Mouse (Mus musculus) ES-E14 (cell line): ENCODE results near the gene 4930519P11Rik. TPM values are rescaled to one million over a fixed set of nuclear protein-coding genes. Genes with fewer than 3 reads are reported as not detected.

Source experiments
- DNase-seq: peaks from one replicate; pipeline ENCODE4 v3.0.0-alpha.2; 2013; ENCODE audit warnings: low read depth, low spot score
- H3K27ac ChIP-seq: 2 replicates; pipeline ENCODE4 v1.5.1; 2012; ENCODE audit warnings: low read depth, mild to moderate bottlenecking, low read length, moderate library complexity, mixed read lengths; ENCODE audit not compliant: poor library complexity, insufficient read depth, severe bottlenecking
- H3K36me3 ChIP-seq: 2 replicates; pipeline ENCODE4 v1.6.1; 2012; ENCODE audit warnings: mild to moderate bottlenecking, low read length, moderate library complexity, mixed read lengths; ENCODE audit not compliant: control insufficient read depth, poor library complexity, insufficient read depth, severe bottlenecking
- H3K4me1 ChIP-seq, 2 experiments: fragments of 150-350 bp in 1 of 2; sonication (generic) in 1 of 2; 2 replicates each; pipeline ENCODE4 v1.6.1; 2012; ENCODE audit warnings: low read length in 2 of 2, mild to moderate bottlenecking in 1 of 2, mixed read lengths in 1 of 2; ENCODE audit not compliant: control insufficient read depth in 2 of 2, insufficient read depth in 2 of 2, poor library complexity in 1 of 2
- H3K4me3 ChIP-seq, 2 experiments: fragments of 150-350 bp in 1 of 2; sonication (generic) in 1 of 2; 2 replicates each; pipeline ENCODE4 v1.5.1; 2012; ENCODE audit warnings: low read length in 2 of 2, low read depth in 1 of 2, mild to moderate bottlenecking in 1 of 2, mixed read lengths in 1 of 2; ENCODE audit not compliant: insufficient read depth in 1 of 2, poor library complexity in 1 of 2, severe bottlenecking in 1 of 2
- H3K9ac ChIP-seq: 2 replicates; pipeline ENCODE4 v1.6.1; 2012; ENCODE audit warnings: low read depth, mild to moderate bottlenecking, low read length, mixed read lengths; ENCODE audit not compliant: poor library complexity, insufficient read depth, severe bottlenecking
- H3K9me3 ChIP-seq: fragments of 150-350 bp; sonication (generic); 2 replicates; pipeline ENCODE4 v1.6.1; 2012; ENCODE audit warnings: low read depth, mild to moderate bottlenecking, low read length; ENCODE audit not compliant: control insufficient read depth, insufficient read depth
- CHD2 ChIP-seq: IDR thresholded peaks from 2 replicates; pipeline ENCODE4 v1.6.1; 2014; ENCODE audit warnings: mild to moderate bottlenecking, low read depth, low read length, inconsistent platforms
- HCFC1 ChIP-seq: IDR thresholded peaks from 2 replicates; pipeline ENCODE4 v1.6.1; 2012; ENCODE audit warnings: low read length, inconsistent platforms, borderline replicate concordance; ENCODE audit not compliant: insufficient read depth
- MAFK ChIP-seq: IDR thresholded peaks from 2 replicates; pipeline ENCODE4 v1.6.1; 2014; ENCODE audit warnings: mild to moderate bottlenecking, low read depth, low read length, inconsistent platforms; ENCODE audit not compliant: insufficient read depth
- ZC3H11A ChIP-seq: IDR thresholded peaks from 2 replicates; pipeline ENCODE4 v1.6.1; 2012; ENCODE audit warnings: low read depth, mild to moderate bottlenecking, inconsistent platforms, low read length, borderline replicate concordance
- ZNF384 ChIP-seq: IDR thresholded peaks from 2 replicates; pipeline ENCODE4 v1.6.1; 2012; ENCODE audit warnings: low read depth, low read length, inconsistent platforms
- in situ Hi-C, 2 experiments: fragments of 600-800 bp; cut with MboI; formaldehyde crosslinking; loops; one replicate each; pipeline ENCODE4 v1.15.1; 2025; ENCODE audit warnings: low sequenced_read_pairs in 2 of 2, inconsistent platforms in 1 of 2; ENCODE audit not compliant: unreplicated experiment in 2 of 2
- total RNA-seq: library from RNA; depleted of rRNA; stranded (reverse); fragments of 300-350 nt; gene quantifications from 2 replicates; pipeline ENCODE4 v1.2.3, GENCODE M21; 2012

Gene 4930519P11Rik
- total RNA-seq, 1 experiment: 0.67 TPM

DNA sequence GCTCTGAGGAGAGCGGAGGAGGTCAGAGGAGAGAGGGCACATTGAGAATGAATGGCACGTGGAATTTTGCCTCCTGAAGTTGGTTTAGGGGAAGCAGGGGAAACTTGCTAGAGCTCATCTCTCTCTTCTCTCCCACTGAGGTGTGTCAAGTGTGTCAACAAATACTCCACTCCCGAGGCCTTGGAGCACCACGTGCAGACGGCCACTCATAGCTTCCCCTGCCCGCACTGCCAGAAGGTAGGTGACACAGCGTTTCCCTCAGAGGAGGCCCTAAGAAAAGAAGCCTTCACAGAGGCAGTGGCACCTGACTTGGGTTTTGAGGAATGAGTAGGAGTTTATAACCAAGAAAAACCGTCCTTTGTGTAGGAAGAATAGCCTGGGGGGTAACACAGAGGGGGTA is 27.9 kb upstream of the 4930519P11Rik start:
- Histone ChIP-seq H3K4me1 (peaks cover 0 to 7% of the 10 kb centered on the region in 2 experiments; a peak in 1 of 4 replicates), H3K9me3 (no peaks in the 10 kb centered on the region), H3K4me3 (no peak overlapping the region), H3K36me3 (peaks cover 8% of the 10 kb centered on the region; the same call in 1 of the 2 replicates), H3K27ac (no peak overlapping the region), H3K9ac (no peak overlapping the region)
- in situ Hi-C loops: no loop called here
- no peak for DNase-seq
- no peak for TF ChIP-seq HCFC1
- TF ChIP-seq MAFK: no peak
- TF ChIP-seq CHD2: no peak
- no peak for TF ChIP-seq ZNF384
- TF ChIP-seq ZC3H11A: no peak

DNA sequence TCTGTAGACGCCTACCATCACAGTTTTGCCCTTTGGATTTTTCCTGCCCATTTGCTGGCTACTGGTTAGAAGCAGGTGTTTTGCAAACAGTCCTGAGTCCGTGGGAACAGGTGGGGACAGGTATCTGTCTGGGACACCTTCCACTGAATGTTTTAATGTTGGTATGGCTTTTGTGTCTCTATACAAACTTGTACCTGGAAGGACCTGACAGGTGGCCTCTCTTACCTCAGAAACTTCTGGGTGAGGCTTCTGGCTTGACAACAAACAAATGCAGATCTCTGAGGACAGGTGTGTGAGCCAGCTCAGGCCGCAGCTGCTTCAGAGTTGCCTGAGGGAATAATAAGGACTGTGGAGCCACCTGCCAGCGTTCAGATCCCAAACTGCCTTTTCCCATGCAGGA is 25.9 kb upstream of the 4930519P11Rik start:
- no peak overlapping the region for H3K9ac ChIP-seq
- TF ChIP-seq ZNF384 (no peak), MAFK (no peak), CHD2 (no peak), HCFC1 (no peak), ZC3H11A (no peak)
- DNase-seq: no peak
- peaks cover 5% of the 10 kb centered on the region; the same call in 1 of the 2 replicates for H3K36me3 ChIP-seq
- no peak overlapping the region for H3K27ac ChIP-seq
- no peaks in the 10 kb centered on the region for H3K4me1 ChIP-seq
- in situ Hi-C loops: no loop called here
- H3K4me3 ChIP-seq: no peak overlapping the region
- no peaks in the 10 kb centered on the region for H3K9me3 ChIP-seq

DNA sequence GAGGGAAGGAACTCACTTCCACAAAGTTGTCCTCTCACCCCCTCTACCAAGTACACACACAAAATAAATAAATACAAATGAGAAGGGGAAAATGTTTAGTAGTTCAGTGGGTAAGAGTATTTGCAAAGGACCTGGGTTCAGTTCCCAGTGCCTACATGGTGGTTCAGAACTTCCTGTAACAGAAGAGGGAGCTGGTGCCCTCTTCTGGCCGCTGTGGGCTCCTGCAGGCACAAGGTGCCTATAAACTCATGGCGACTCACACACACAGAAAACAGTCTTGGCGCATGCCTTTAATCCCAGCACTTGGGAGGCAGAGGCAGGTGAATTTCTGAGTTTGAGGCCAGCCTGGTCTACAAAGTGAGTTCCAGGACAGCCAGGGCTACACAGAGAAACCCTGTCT is 25.3 kb upstream of the 4930519P11Rik start:
- peaks cover 7% of the 10 kb centered on the region; the same call in 1 of the 2 replicates for H3K36me3 ChIP-seq

DNA sequence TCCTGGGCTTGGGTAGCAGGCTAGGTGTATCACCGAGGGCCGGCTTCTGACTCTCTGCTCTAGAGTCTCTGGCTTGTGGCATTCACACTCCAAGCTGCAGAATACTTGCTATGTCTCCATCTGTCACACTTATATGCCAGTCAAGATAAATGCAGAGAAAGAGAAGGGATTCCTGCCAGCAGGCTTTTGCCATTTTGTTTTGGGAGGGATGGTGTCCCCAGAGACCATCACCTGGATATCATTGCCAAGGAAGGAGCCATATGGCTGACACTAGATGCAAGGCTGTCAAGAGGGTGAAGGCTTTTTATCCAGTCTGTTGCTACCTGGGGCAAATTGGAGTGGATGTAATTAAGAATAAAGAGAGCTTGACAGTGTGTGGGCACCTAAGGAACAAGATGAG is 22.6 kb upstream of the 4930519P11Rik start:
- H3K27ac ChIP-seq: no peak overlapping the region
- no peaks in the 10 kb centered on the region; a peak in 1 of 4 replicates for H3K4me1 ChIP-seq
- no peak for TF ChIP-seq ZC3H11A
- TF ChIP-seq MAFK: no peak
- no peak for TF ChIP-seq ZNF384
- TF ChIP-seq HCFC1: no peak
- TF ChIP-seq CHD2: no peak
- H3K9ac ChIP-seq: no peak overlapping the region
- H3K36me3 ChIP-seq: peaks cover 7% of the 10 kb centered on the region; the same call in 1 of the 2 replicates
- DNase-seq: no peak
- in situ Hi-C loops: no loop called here
- H3K4me3 ChIP-seq: no peak overlapping the region
- no peaks in the 10 kb centered on the region for H3K9me3 ChIP-seq

More for the DNA sequence above, 25.3 kb upstream of the 4930519P11Rik start:
- Histone ChIP-seq H3K9ac (no peak overlapping the region), H3K4me1 (no peaks in the 10 kb centered on the region), H3K27ac (no peak overlapping the region), H3K9me3 (no peaks in the 10 kb centered on the region), H3K4me3 (no peak overlapping the region)
- TF ChIP-seq ZC3H11A (no peak), HCFC1 (no peak), MAFK (no peak), ZNF384 (no peak), CHD2 (no peak)
- DNase-seq: no peak
- in situ Hi-C loops: no loop called here
